Mouse (Mus musculus) heart, embryonic 15.5 days (tissue): Measurements from ENCODE around the gene Dip2c. TPM values are rescaled to one million over a fixed set of nuclear protein-coding genes. Genes with fewer than 3 reads are reported as not detected.

Source experiments
- ATAC-seq: fragments of 200-750 bp; cut with Nextera tagmentation; replicated peaks from 2 replicates; pipeline ENCODE4 v1.8.0; 2017; ENCODE audit warnings: low read depth, moderate TSS enrichment; ENCODE audit not compliant: insufficient number of reproducible peaks, insufficient read depth, low FRiP score
- H3K27ac ChIP-seq: fragments of 300-500 bp; sonication (generic); 2 replicates; pipeline ENCODE4 v1.5.1; 2015; ENCODE audit warnings: mild to moderate bottlenecking, inconsistent platforms
- H3K27me3 ChIP-seq: fragments of 300-500 bp; sonication (generic); 2 replicates; pipeline ENCODE4 v1.6.1; 2015; ENCODE audit warnings: inconsistent platforms
- H3K36me3 ChIP-seq: fragments of 300-500 bp; sonication (generic); 2 replicates; pipeline ENCODE4 v1.6.1; 2015; ENCODE audit warnings: mild to moderate bottlenecking, inconsistent platforms
- H3K4me1 ChIP-seq: fragments of 300-500 bp; sonication (generic); replicated peaks from 2 replicates; pipeline ENCODE4 v1.6.1; 2015; ENCODE audit warnings: inconsistent platforms
- H3K4me2 ChIP-seq: fragments of 300-500 bp; sonication (generic); 2 replicates; pipeline ENCODE4 v1.6.1; 2015; ENCODE audit warnings: inconsistent platforms, mild to moderate bottlenecking, moderate library complexity
- H3K4me3 ChIP-seq: fragments of 300-500 bp; sonication (generic); 2 replicates; pipeline ENCODE4 v1.5.1; 2015; ENCODE audit warnings: mild to moderate bottlenecking, inconsistent platforms
- H3K9ac ChIP-seq: fragments of 300-500 bp; sonication (generic); 2 replicates; pipeline ENCODE4 v1.6.1; 2015; ENCODE audit warnings: mild to moderate bottlenecking, inconsistent platforms
- H3K9me3 ChIP-seq: fragments of 300-500 bp; sonication (generic); replicated peaks from 2 replicates; pipeline ENCODE4 v1.6.1; 2016; ENCODE audit warnings: inconsistent platforms
- WGBS: fragments of 180-500 bp; shearing (Covaris S2); methylation state at CpG from one replicate; pipeline ENCODE4 v1.1.7; 2015; ENCODE audit warnings: mixed read lengths; 5-methylcytosine and 5-hydroxymethylcytosine counted together
- polyA plus RNA-seq: library from polyadenylated mRNA; unstranded; fragments of >200 nt; fragmentation: Nextera tagmentation; extraction: Ambion mirVana; gene quantifications from 2 replicates; pipeline ENCODE4 v1.2.1, GENCODE M21; 2015

The Dip2c gene
- polyA plus RNA-seq, 1 experiment from 2014 or later, result 6.3 TPM

- peaks cover 5% of the 10 kb centered on the region; the same call in 1 of the 2 replicates for H3K9me3 ChIP-seq
- no peak overlapping the region for H3K4me2 ChIP-seq
- H3K27me3 ChIP-seq, result no peaks in the 10 kb centered on the region
- ATAC-seq, result no peak
- H3K36me3 ChIP-seq, result no peaks in the 10 kb centered on the region
- WGBS, result 100% methylated on average over 1 of the region's 1 CpGs
- no peak overlapping the region for H3K27ac ChIP-seq
- no peak overlapping the region for H3K4me3 ChIP-seq
- H3K9ac ChIP-seq, result no peak overlapping the region
- H3K4me1 ChIP-seq, result no peaks in the 10 kb centered on the region
These were observed 397.8 kb downstream of the Dip2c start for GRCm38 (mm10) chr13:9674126-9674525.

- Histone ChIP-seq H3K4me1 (no peaks in the 10 kb centered on the region), H3K9ac (no peak overlapping the region), H3K27ac (no peak overlapping the region), H3K9me3 (peaks cover under 1% of the 10 kb centered on the region; the same call in 1 of the 2 replicates), H3K27me3 (no peaks in the 10 kb centered on the region), H3K4me2 (no peak overlapping the region), H3K4me3 (no peak overlapping the region), H3K36me3 (peaks cover 39% of the 10 kb centered on the region)
- no peak for ATAC-seq
- 97% methylated on average over 3 of the region's 3 CpGs for WGBS
These were observed 405.2 kb downstream of the Dip2c start for GRCm38 (mm10) chr13:9681492-9681891.

GRCm38 (mm10) chr13:9683280-9683679 lies 407.0 kb downstream of the Dip2c start:
- no peaks in the 10 kb centered on the region for H3K4me1 ChIP-seq
- H3K27ac ChIP-seq, result no peak overlapping the region
- no peak overlapping the region for H3K4me3 ChIP-seq
- 87% methylated on average over 4 of the region's 4 CpGs for WGBS
- no peaks in the 10 kb centered on the region for H3K9me3 ChIP-seq
- ATAC-seq, result no peak
- H3K27me3 ChIP-seq, result no peaks in the 10 kb centered on the region
- H3K4me2 ChIP-seq, result no peak overlapping the region
- H3K9ac ChIP-seq, result no peak overlapping the region
- H3K36me3 ChIP-seq, result peaks cover 57% of the 10 kb centered on the region

GRCm38 (mm10) chr13:9684153-9684923 lies 408.0 kb downstream of the Dip2c start:
- H3K4me2 ChIP-seq, result no peak overlapping the region
- H3K9me3 ChIP-seq, result no peaks in the 10 kb centered on the region
- H3K9ac ChIP-seq, result no peak overlapping the region
- H3K27me3 ChIP-seq, result no peaks in the 10 kb centered on the region
- no peak for ATAC-seq
- 86% methylated on average over 11 of the region's 11 CpGs for WGBS
- H3K4me1 ChIP-seq, result no peaks in the 10 kb centered on the region
- peaks cover 68% of the 10 kb centered on the region for H3K36me3 ChIP-seq
- no peak overlapping the region for H3K27ac ChIP-seq
- no peak overlapping the region for H3K4me3 ChIP-seq

- H3K4me1 ChIP-seq, result no peaks in the 10 kb centered on the region
- no peak overlapping the region for H3K4me2 ChIP-seq
- no peak overlapping the region for H3K27ac ChIP-seq
- no peaks in the 10 kb centered on the region for H3K27me3 ChIP-seq
- H3K9me3 ChIP-seq, result no peaks in the 10 kb centered on the region
- H3K9ac ChIP-seq, result no peak overlapping the region
- H3K36me3 ChIP-seq, result peaks cover 82% of the 10 kb centered on the region
- no peak overlapping the region for H3K4me3 ChIP-seq
- ATAC-seq, result no peak
- 89% methylated on average over 7 of the region's 7 CpGs for WGBS
These were observed 409.9 kb downstream of the Dip2c start for GRCm38 (mm10) chr13:9686261-9686660.

GRCm38 (mm10) chr13:9686765-9687164 lies 410.4 kb downstream of the Dip2c start:
- no peak overlapping the region for H3K4me3 ChIP-seq

GRCm38 (mm10) chr13:9689366-9689765 lies 413.0 kb downstream of the Dip2c start:
- 87% methylated on average over 16 of the region's 16 CpGs for WGBS
- H3K9ac ChIP-seq, result no peak overlapping the region
- no peak overlapping the region for H3K4me3 ChIP-seq
- H3K9me3 ChIP-seq, result no peaks in the 10 kb centered on the region
- no peaks in the 10 kb centered on the region for H3K27me3 ChIP-seq
- H3K36me3 ChIP-seq, result peaks cover 78% of the 10 kb centered on the region
- H3K27ac ChIP-seq, result no peak overlapping the region
- no peak overlapping the region for H3K4me2 ChIP-seq
- no peaks in the 10 kb centered on the region for H3K4me1 ChIP-seq
- no peak for ATAC-seq

More at GRCm38 (mm10) chr13:9686765-9687164, 410.4 kb downstream of the Dip2c start:
- 92% methylated on average over 11 of the region's 11 CpGs for WGBS
- ATAC-seq, result no peak
- H3K9ac ChIP-seq, result no peak overlapping the region
- H3K4me2 ChIP-seq, result no peak overlapping the region
- H3K36me3 ChIP-seq, result peaks cover 80% of the 10 kb centered on the region
- no peaks in the 10 kb centered on the region for H3K9me3 ChIP-seq
- no peaks in the 10 kb centered on the region for H3K27me3 ChIP-seq
- H3K27ac ChIP-seq, result no peak overlapping the region
- H3K4me1 ChIP-seq, result no peaks in the 10 kb centered on the region

- H3K4me3 ChIP-seq, result no peak overlapping the region
- H3K27ac ChIP-seq, result no peak overlapping the region
- H3K36me3 ChIP-seq, result peaks cover 81% of the 10 kb centered on the region
- H3K4me1 ChIP-seq, result no peaks in the 10 kb centered on the region
- H3K9me3 ChIP-seq, result no peaks in the 10 kb centered on the region
- no peak for ATAC-seq
- H3K4me2 ChIP-seq, result no peak overlapping the region
- H3K27me3 ChIP-seq, result no peaks in the 10 kb centered on the region
- no peak overlapping the region for H3K9ac ChIP-seq
- WGBS, result 88% methylated on average over 3 of the region's 3 CpGs
These were observed 416.5 kb downstream of the Dip2c start for GRCm38 (mm10) chr13:9692876-9693275.

- ATAC-seq, result no peak
- H3K36me3 ChIP-seq, result peaks cover 63% of the 10 kb centered on the region
- no peaks in the 10 kb centered on the region for H3K27me3 ChIP-seq
- H3K4me1 ChIP-seq, result no peaks in the 10 kb centered on the region
- H3K9me3 ChIP-seq, result no peaks in the 10 kb centered on the region
- H3K4me2 ChIP-seq, result no peak overlapping the region
- H3K27ac ChIP-seq, result no peak overlapping the region
- WGBS, result 89% methylated on average over 6 of the region's 6 CpGs
- no peak overlapping the region for H3K9ac ChIP-seq
- H3K4me3 ChIP-seq, result no peak overlapping the region
These were observed 418.3 kb downstream of the Dip2c start for GRCm38 (mm10) chr13:9694651-9695050.

GRCm38 (mm10) chr13:9695403-9695802 lies 419.1 kb downstream of the Dip2c start:
- no peaks in the 10 kb centered on the region for H3K4me1 ChIP-seq
- no peaks in the 10 kb centered on the region for H3K27me3 ChIP-seq
- H3K4me3 ChIP-seq, result no peak overlapping the region
- 85% methylated on average over 4 of the region's 4 CpGs for WGBS
- ATAC-seq, result no peak
- H3K27ac ChIP-seq, result no peak overlapping the region
- H3K36me3 ChIP-seq, result peaks cover 58% of the 10 kb centered on the region
- no peak overlapping the region for H3K4me2 ChIP-seq
- no peak overlapping the region for H3K9ac ChIP-seq
- no peaks in the 10 kb centered on the region for H3K9me3 ChIP-seq

GRCm38 (mm10) chr13:9695809-9696208 lies 419.5 kb downstream of the Dip2c start:
- Histone ChIP-seq H3K4me1 (peaks cover 2% of the 10 kb centered on the region; the same call in 1 of the 2 replicates), H3K36me3 (peaks cover 54% of the 10 kb centered on the region), H3K9ac (no peak overlapping the region), H3K4me2 (no peak overlapping the region), H3K4me3 (no peak overlapping the region), H3K9me3 (no peaks in the 10 kb centered on the region), H3K27ac (no peak overlapping the region), H3K27me3 (no peaks in the 10 kb centered on the region)
- no peak for ATAC-seq

- 94% methylated on average over 4 of the region's 4 CpGs for WGBS
- H3K9me3 ChIP-seq, result no peaks in the 10 kb centered on the region
- no peaks in the 10 kb centered on the region for H3K27me3 ChIP-seq
- no peak overlapping the region for H3K4me2 ChIP-seq
- H3K36me3 ChIP-seq, result peaks cover 41% of the 10 kb centered on the region
- H3K9ac ChIP-seq, result no peak overlapping the region
- H3K4me1 ChIP-seq, result peaks cover 14% of the 10 kb centered on the region
- ATAC-seq, result no peak
- no peak overlapping the region for H3K4me3 ChIP-seq
- no peak overlapping the region for H3K27ac ChIP-seq
These were observed 421.0 kb downstream of the Dip2c start for GRCm38 (mm10) chr13:9697340-9697739.
